Mouse (Mus musculus): Measurements from ENCODE around the gene Ece1. TPM values are rescaled to one million over a fixed set of nuclear protein-coding genes. Genes with fewer than 3 reads are reported as not detected.

The Ece1 gene
- polyA plus RNA-seq, 1 experiment from 2014 or later = 35.2 TPM

- Histone ChIP-seq H3K4me3 (ENCODE audit: low read depth, low read length) (no peak overlapping the region), H3K27ac (ENCODE audit: low read depth, low read length) (no peak overlapping the region; the same call in 1 of the 2 replicates), H3K4me1 (replicated peaks; ENCODE audit: control insufficient read depth, insufficient read depth, low read length) (peaks cover 32% of the 10 kb centered on the region), H3K4me2 (ENCODE audit: low read depth, low read length, severe bottlenecking) (no peak overlapping the region), H3K9me3 (ENCODE audit: control insufficient read depth, low read length) (no peaks in the 10 kb centered on the region), H3K27me3 (ENCODE audit: control insufficient read depth, insufficient read depth, low read length) (peaks cover 6% of the 10 kb centered on the region; the same call in 1 of the 2 replicates), H3K36me3 (ENCODE audit: control insufficient read depth, insufficient read depth, low read length) (no peaks in the 10 kb centered on the region), H3K9ac (ENCODE audit: low read length) (no peak overlapping the region; the same call in 1 of the 2 replicates)
- ATAC-seq (replicated peaks; ENCODE audit: low FRiP score) = peak; percentile 52; the same call in 1 of the 2 replicates
- peak; percentile 72 for DNase-seq (ENCODE audit: low spot score)
- WGBS = 20% methylated on average over 12 of the region's 12 CpGs
These were observed 34.7 kb downstream of the Ece1 start for GRCm38 (mm10) chr4:137896612-137897297.

- Histone ChIP-seq H3K4me1 (replicated peaks; ENCODE audit: control insufficient read depth, insufficient read depth, low read length) (peaks cover 27% of the 10 kb centered on the region), H3K27me3 (ENCODE audit: control insufficient read depth, insufficient read depth, low read length) (peaks cover 6% of the 10 kb centered on the region; the same call in 1 of the 2 replicates), H3K4me2 (ENCODE audit: low read depth, low read length, severe bottlenecking) (no peak overlapping the region), H3K27ac (ENCODE audit: low read depth, low read length) (no peak overlapping the region; the same call in 1 of the 2 replicates), H3K9ac (ENCODE audit: low read length) (peak overlapping the region; percentile 16; the same call in 1 of the 2 replicates), H3K4me3 (ENCODE audit: low read depth, low read length) (no peak overlapping the region), H3K9me3 (ENCODE audit: control insufficient read depth, low read length) (no peaks in the 10 kb centered on the region), H3K36me3 (ENCODE audit: control insufficient read depth, insufficient read depth, low read length) (no peaks in the 10 kb centered on the region)
- DNase-seq (ENCODE audit: low spot score) (no peak), ATAC-seq (replicated peaks; ENCODE audit: low FRiP score) (0 out of 2 replicates have a peak, but pooled peaks have one; percentile 20)
- 19% methylated on average over 8 of the region's 8 CpGs for WGBS
These were observed 35.2 kb downstream of the Ece1 start for GRCm38 (mm10) chr4:137897298-137897612.

- H3K27me3 ChIP-seq (ENCODE audit: control insufficient read depth, insufficient read depth, low read length) = peaks cover 6% of the 10 kb centered on the region; the same call in 1 of the 2 replicates
- no peak for DNase-seq (ENCODE audit: low spot score)
- 91% methylated on average over 7 of the region's 7 CpGs for WGBS
- ATAC-seq (replicated peaks; ENCODE audit: low FRiP score) = no peak
- H3K9me3 ChIP-seq (ENCODE audit: control insufficient read depth, low read length) = no peaks in the 10 kb centered on the region
- H3K4me1 ChIP-seq (replicated peaks; ENCODE audit: control insufficient read depth, insufficient read depth, low read length) = peaks cover 19% of the 10 kb centered on the region
- H3K27ac ChIP-seq (ENCODE audit: low read depth, low read length) = no peak overlapping the region
- no peak overlapping the region for H3K4me2 ChIP-seq (ENCODE audit: low read depth, low read length, severe bottlenecking)
- no peaks in the 10 kb centered on the region for H3K36me3 ChIP-seq (ENCODE audit: control insufficient read depth, insufficient read depth, low read length)
- H3K9ac ChIP-seq (ENCODE audit: low read length) = no peak overlapping the region
- H3K4me3 ChIP-seq (ENCODE audit: low read depth, low read length) = no peak overlapping the region
These were observed 36.5 kb downstream of the Ece1 start for GRCm38 (mm10) chr4:137898490-137898889.

- Histone ChIP-seq H3K4me3 (ENCODE audit: low read depth, low read length) (no peak overlapping the region), H3K27me3 (ENCODE audit: control insufficient read depth, insufficient read depth, low read length) (peaks cover 6% of the 10 kb centered on the region; the same call in 1 of the 2 replicates), H3K36me3 (ENCODE audit: control insufficient read depth, insufficient read depth, low read length) (no peaks in the 10 kb centered on the region), H3K9me3 (ENCODE audit: control insufficient read depth, low read length) (no peaks in the 10 kb centered on the region), H3K4me2 (ENCODE audit: low read depth, low read length, severe bottlenecking) (no peak overlapping the region), H3K27ac (ENCODE audit: low read depth, low read length) (no peak overlapping the region), H3K9ac (ENCODE audit: low read length) (no peak overlapping the region), H3K4me1 (replicated peaks; ENCODE audit: control insufficient read depth, insufficient read depth, low read length) (peaks cover 6% of the 10 kb centered on the region)
- DNase-seq (ENCODE audit: low spot score) (no peak), ATAC-seq (replicated peaks; ENCODE audit: low FRiP score) (no peak)
- WGBS = 48% methylated on average over 13 of the region's 13 CpGs
These were observed 40.2 kb downstream of the Ece1 start for GRCm38 (mm10) chr4:137902268-137902667.

- Histone ChIP-seq H3K4me3 (ENCODE audit: low read depth, low read length) (no peak overlapping the region), H3K4me1 (replicated peaks; ENCODE audit: control insufficient read depth, insufficient read depth, low read length) (no peaks in the 10 kb centered on the region; the same call in 1 of the 2 replicates), H3K9ac (ENCODE audit: low read length) (no peak overlapping the region), H3K27me3 (ENCODE audit: control insufficient read depth, insufficient read depth, low read length) (peaks cover 6% of the 10 kb centered on the region; the same call in 1 of the 2 replicates), H3K4me2 (ENCODE audit: low read depth, low read length, severe bottlenecking) (no peak overlapping the region), H3K36me3 (ENCODE audit: control insufficient read depth, insufficient read depth, low read length) (no peaks in the 10 kb centered on the region), H3K9me3 (ENCODE audit: control insufficient read depth, low read length) (no peaks in the 10 kb centered on the region), H3K27ac (ENCODE audit: low read depth, low read length) (no peak overlapping the region)
- 45% methylated on average over 7 of the region's 7 CpGs for WGBS
- no peak for ATAC-seq (replicated peaks; ENCODE audit: low FRiP score)
- no peak for DNase-seq (ENCODE audit: low spot score)
These were observed 40.8 kb downstream of the Ece1 start for GRCm38 (mm10) chr4:137902873-137903272.

GRCm38 (mm10) chr4:137904956-137905551 is 43.0 kb downstream of the Ece1 start:
- Histone ChIP-seq H3K9me3 (ENCODE audit: control insufficient read depth, low read length) (no peaks in the 10 kb centered on the region), H3K4me2 (ENCODE audit: low read depth, low read length, severe bottlenecking) (no peak overlapping the region), H3K36me3 (ENCODE audit: control insufficient read depth, insufficient read depth, low read length) (no peaks in the 10 kb centered on the region), H3K4me3 (ENCODE audit: low read depth, low read length) (no peak overlapping the region), H3K27ac (ENCODE audit: low read depth, low read length) (no peak overlapping the region), H3K27me3 (ENCODE audit: control insufficient read depth, insufficient read depth, low read length) (no peaks in the 10 kb centered on the region), H3K4me1 (replicated peaks; ENCODE audit: control insufficient read depth, insufficient read depth, low read length) (no peaks in the 10 kb centered on the region; the same call in 1 of the 2 replicates), H3K9ac (ENCODE audit: low read length) (no peak overlapping the region)
- WGBS = 72% methylated on average over 13 of the region's 13 CpGs
- DNase-seq (ENCODE audit: low spot score) (no peak), ATAC-seq (replicated peaks; ENCODE audit: low FRiP score) (no peak)

DNA sequence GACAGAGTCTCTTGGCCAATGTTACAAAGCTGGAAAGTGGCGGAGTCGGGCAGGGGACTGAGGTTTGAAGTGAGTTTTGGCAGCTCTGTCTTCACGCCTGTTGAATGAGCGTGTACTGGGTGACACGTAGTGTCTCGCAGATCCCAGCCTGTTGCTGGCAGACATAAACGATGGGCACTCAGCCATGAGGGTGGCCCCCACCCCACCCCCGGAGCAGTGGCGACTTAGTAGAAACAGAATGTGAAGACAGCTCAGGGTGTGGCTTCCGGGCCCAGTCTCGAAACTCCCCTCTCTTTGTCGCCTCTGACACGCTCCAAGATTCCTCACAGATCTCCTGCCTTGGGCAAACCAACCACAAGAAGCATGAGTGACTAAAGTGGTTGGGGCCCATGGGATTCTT is 45.9 kb downstream of the Ece1 start:
- no peak overlapping the region for H3K9ac ChIP-seq (ENCODE audit: low read length)
- no peaks in the 10 kb centered on the region for H3K27me3 ChIP-seq (ENCODE audit: control insufficient read depth, insufficient read depth, low read length)
- DNase-seq (ENCODE audit: low spot score) (no peak), ATAC-seq (replicated peaks; ENCODE audit: low FRiP score) (no peak)
- no peaks in the 10 kb centered on the region for H3K36me3 ChIP-seq (ENCODE audit: control insufficient read depth, insufficient read depth, low read length)
- no peak overlapping the region for H3K27ac ChIP-seq (ENCODE audit: low read depth, low read length)
- H3K4me3 ChIP-seq (ENCODE audit: low read depth, low read length) = no peak overlapping the region
- peaks cover under 1% of the 10 kb centered on the region; the same call in 1 of the 2 replicates for H3K4me1 ChIP-seq (replicated peaks; ENCODE audit: control insufficient read depth, insufficient read depth, low read length)
- H3K9me3 ChIP-seq (ENCODE audit: control insufficient read depth, low read length) = no peaks in the 10 kb centered on the region
- 79% methylated on average over 13 of the region's 13 CpGs for WGBS
- H3K4me2 ChIP-seq (ENCODE audit: low read depth, low read length, severe bottlenecking) = no peak overlapping the region

DNA sequence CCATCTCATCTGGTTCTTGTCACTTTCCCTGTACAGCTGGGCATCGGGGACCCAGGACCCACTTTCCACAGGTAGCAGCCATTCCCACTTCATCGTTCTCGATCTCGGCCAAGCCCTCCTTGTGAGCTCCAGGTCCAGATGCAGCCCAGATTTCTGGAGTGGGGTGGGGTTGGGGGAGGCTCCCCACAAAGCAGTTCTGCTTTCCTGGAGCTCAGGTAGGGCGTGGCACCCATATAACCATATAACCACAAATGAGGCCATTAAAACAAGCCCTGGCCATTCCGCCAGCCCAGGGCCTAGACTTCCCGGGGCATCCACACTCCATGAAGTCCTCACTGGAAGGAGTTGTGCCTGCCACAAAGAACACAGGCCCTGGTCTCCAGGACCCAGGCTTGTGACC is 46.5 kb downstream of the Ece1 start:
- no peak overlapping the region for H3K27ac ChIP-seq (ENCODE audit: low read depth, low read length)

More for the DNA sequence above, 46.5 kb downstream of the Ece1 start:
- Histone ChIP-seq H3K9me3 (ENCODE audit: control insufficient read depth, low read length) (no peaks in the 10 kb centered on the region), H3K9ac (ENCODE audit: low read length) (no peak overlapping the region), H3K4me3 (ENCODE audit: low read depth, low read length) (no peak overlapping the region), H3K36me3 (ENCODE audit: control insufficient read depth, insufficient read depth, low read length) (no peaks in the 10 kb centered on the region), H3K4me1 (replicated peaks; ENCODE audit: control insufficient read depth, insufficient read depth, low read length) (peaks cover 5% of the 10 kb centered on the region; the same call in 1 of the 2 replicates), H3K27me3 (ENCODE audit: control insufficient read depth, insufficient read depth, low read length) (no peaks in the 10 kb centered on the region; the same call in 1 of the 2 replicates), H3K4me2 (ENCODE audit: low read depth, low read length, severe bottlenecking) (no peak overlapping the region)
- DNase-seq (ENCODE audit: low spot score) (no peak), ATAC-seq (replicated peaks; ENCODE audit: low FRiP score) (no peak)
- WGBS = 92% methylated on average over 7 of the region's 7 CpGs

Measured in forebrain, embryonic 11.5 days (tissue).